Mouse (Mus musculus) CH12.LX (cell line): ENCODE measurements around the gene Fars2. TPM values are rescaled to one million over a fixed set of nuclear protein-coding genes. Genes with fewer than 3 reads are reported as not detected.

ENCODE experiments used
- DNase-seq: peaks from one replicate; pipeline ENCODE4 v3.0.0-alpha.2; 2013; ENCODE audit errors: extremely low read depth
- H3K27ac ChIP-seq: 2 replicates; pipeline ENCODE4 v1.5.1; 2012; ENCODE audit warnings: low read depth, mild to moderate bottlenecking, control low read depth, moderate library complexity; ENCODE audit not compliant: insufficient read depth
- H3K27me3 ChIP-seq: replicated peaks from 2 replicates; pipeline ENCODE3; 2012; ENCODE audit warnings: inconsistent platforms
- H3K36me3 ChIP-seq, 2 experiments: replicated peaks in 1 of 2; 2 replicates each; pipeline versions ENCODE3 to v1.6.1; 2012; ENCODE audit warnings: inconsistent platforms in 1 of 2, low read length in 1 of 2, mild to moderate bottlenecking in 1 of 2, mixed read lengths in 1 of 2, moderate library complexity in 1 of 2; ENCODE audit not compliant: control insufficient read depth in 1 of 2, insufficient read depth in 1 of 2
- H3K4me1 ChIP-seq, 2 experiments: 2 replicates each; pipeline ENCODE4 v1.6.1; 2012; ENCODE audit warnings: inconsistent platforms in 1 of 2, moderate library complexity in 1 of 2; ENCODE audit not compliant: insufficient read depth in 2 of 2, control insufficient read depth in 1 of 2
- H3K4me2 ChIP-seq: 2 replicates; pipeline ENCODE4 v1.6.1; 2012; ENCODE audit warnings: low read depth, mild to moderate bottlenecking, control low read depth; ENCODE audit not compliant: poor library complexity, insufficient read depth, severe bottlenecking
- H3K4me3 ChIP-seq, 3 experiments: fragments of 150-350 bp in 1 of 3; sonication (generic) in 1 of 3; replicated peaks in 1 of 3; 2 replicates each; pipeline versions ENCODE3 to v1.5.1; 2011 to 2012; ENCODE audit warnings: low read depth in 2 of 3, low read length in 2 of 3, mild to moderate bottlenecking in 2 of 3, moderate library complexity in 2 of 3, control low read depth in 1 of 3, improper control_type of control experiment in 1 of 3, inconsistent platforms in 1 of 3, mixed read lengths in 1 of 3; ENCODE audit not compliant: poor library complexity in 1 of 3
- H3K79me2 ChIP-seq: replicated peaks from 2 replicates; pipeline ENCODE4 v1.6.1; 2012; ENCODE audit warnings: mild to moderate bottlenecking, moderate library complexity; ENCODE audit not compliant: control insufficient read depth, poor library complexity, insufficient read depth, severe bottlenecking; ENCODE audit errors: extremely low read depth
- H3K9ac ChIP-seq: 2 replicates; pipeline ENCODE4 v1.6.1; 2012; ENCODE audit warnings: low read depth, mild to moderate bottlenecking, control low read depth, moderate library complexity; ENCODE audit not compliant: insufficient read depth
- H3K9me3 ChIP-seq: replicated peaks from 2 replicates; pipeline ENCODE3; 2012; ENCODE audit warnings: low read length, inconsistent platforms, mixed read lengths
- CHD2 ChIP-seq: IDR thresholded peaks from 2 replicates; pipeline ENCODE4 v1.6.1; 2011; ENCODE audit warnings: low read length, improper control_type of control experiment
- E2F4 ChIP-seq: IDR thresholded peaks from 2 replicates; pipeline ENCODE4 v1.6.1; 2011; ENCODE audit warnings: low read depth, low read length, improper control_type of control experiment; ENCODE audit not compliant: insufficient replicate concordance
- ELF1 ChIP-seq: IDR thresholded peaks from 2 replicates; pipeline ENCODE4 v1.6.1; 2014; ENCODE audit warnings: low read depth, mild to moderate bottlenecking, inconsistent platforms, low read length, improper control_type of control experiment
- ETS1 ChIP-seq: conservative IDR thresholded peaks from 2 replicates; pipeline ENCODE4 v1.6.1; 2012; ENCODE audit warnings: low read depth, mild to moderate bottlenecking, inconsistent platforms, low read length, improper control_type of control experiment, moderate library complexity
- GABPA ChIP-seq: IDR thresholded peaks from 2 replicates; pipeline ENCODE4 v1.6.1; 2012; ENCODE audit warnings: low read depth, low read length, improper control_type of control experiment, inconsistent platforms; ENCODE audit not compliant: insufficient replicate concordance
- HCFC1 ChIP-seq: IDR thresholded peaks from 2 replicates; pipeline ENCODE4 v1.6.1; 2012; ENCODE audit warnings: low read depth, mild to moderate bottlenecking, inconsistent platforms, low read length, improper control_type of control experiment
- JUN ChIP-seq: IDR thresholded peaks from 2 replicates; pipeline ENCODE4 v1.6.1; 2011; ENCODE audit warnings: low read depth, mild to moderate bottlenecking, low read length, improper control_type of control experiment, moderate library complexity; ENCODE audit not compliant: insufficient read depth
- JUND ChIP-seq: conservative IDR thresholded peaks from 2 replicates; pipeline ENCODE4 v1.6.1; 2011; ENCODE audit warnings: low read depth, low read length, improper control_type of control experiment
- KAT2A ChIP-seq: IDR thresholded peaks from 2 replicates; pipeline ENCODE4 v1.6.1; 2012; ENCODE audit warnings: low read length, improper control_type of control experiment, inconsistent platforms; ENCODE audit not compliant: insufficient replicate concordance
- MAX ChIP-seq: IDR thresholded peaks from 2 replicates; pipeline ENCODE4 v1.6.1; 2011; ENCODE audit warnings: low read length, improper control_type of control experiment
- MAZ ChIP-seq: IDR thresholded peaks from 2 replicates; pipeline ENCODE4 v1.6.1; 2012; ENCODE audit warnings: low read depth, mild to moderate bottlenecking, inconsistent platforms, low read length, improper control_type of control experiment, moderate library complexity
- MYC ChIP-seq: IDR thresholded peaks from 2 replicates; pipeline ENCODE4 v1.6.1; 2011; ENCODE audit warnings: low read depth, mild to moderate bottlenecking, improper control_type of control experiment, low read length
- NELFE ChIP-seq: IDR thresholded peaks from 2 replicates; pipeline ENCODE4 v1.6.1; 2011; ENCODE audit warnings: low read depth, low read length, improper control_type of control experiment
- PAX5 ChIP-seq: IDR thresholded peaks from 2 replicates; pipeline ENCODE4 v1.6.1; 2012; ENCODE audit warnings: low read length, inconsistent platforms, mixed read lengths
- POLR2A ChIP-seq: IDR thresholded peaks from 2 replicates; pipeline ENCODE4 v1.6.1; 2011; ENCODE audit warnings: low read depth, mild to moderate bottlenecking, improper control_type of control experiment, low read length
- POLR2AphosphoS2 ChIP-seq: IDR thresholded peaks from 2 replicates; pipeline ENCODE4 v1.6.1; 2011; ENCODE audit warnings: low read depth, low read length, improper control_type of control experiment
- RAD21 ChIP-seq: IDR thresholded peaks from 2 replicates; pipeline ENCODE4 v1.6.1; 2011; ENCODE audit warnings: low read depth, mild to moderate bottlenecking, low read length, improper control_type of control experiment, moderate library complexity
- SMC3 ChIP-seq: IDR thresholded peaks from 2 replicates; pipeline ENCODE4 v1.6.1; 2011; ENCODE audit warnings: low read depth, low read length, improper control_type of control experiment
- TBP ChIP-seq: conservative IDR thresholded peaks from 2 replicates; pipeline ENCODE4 v1.6.1; 2011; ENCODE audit warnings: low read depth, low read length, improper control_type of control experiment
- UBTF ChIP-seq: IDR thresholded peaks from 2 replicates; pipeline ENCODE4 v1.6.1; 2012; ENCODE audit warnings: low read depth, mild to moderate bottlenecking, inconsistent platforms, low read length, improper control_type of control experiment, moderate library complexity
- USF1 ChIP-seq: IDR thresholded peaks from 2 replicates; pipeline ENCODE4 v1.6.1; 2014; ENCODE audit warnings: low read depth, mild to moderate bottlenecking, inconsistent platforms, low read length, improper control_type of control experiment
- USF2 ChIP-seq: conservative IDR thresholded peaks from 2 replicates; pipeline ENCODE4 v1.6.1; 2011; ENCODE audit warnings: low read depth, low read length, improper control_type of control experiment
- ZMIZ1 ChIP-seq: IDR thresholded peaks from 2 replicates; pipeline ENCODE4 v1.6.1; 2012; ENCODE audit warnings: low read depth, mild to moderate bottlenecking, inconsistent platforms, low read length, improper control_type of control experiment
- dilution Hi-C: fragments of 300-500 bp; cut with MboI; formaldehyde crosslinking; loops from 2 replicates; pipeline ENCODE4 v1.14.3; 2020; ENCODE audit warnings: low sequenced_read_pairs; ENCODE audit not compliant: extremely low pct_unique_long_range_greater_than_20kb, extremely low pct_ligation_motif_present
- in situ Hi-C: fragments of 300-500 bp; cut with MboI; formaldehyde crosslinking; loops from 3 replicates; pipeline ENCODE4 v1.14.3; 2019; ENCODE audit warnings: low sequenced_read_pairs, low pct_ligation_motif_present, low pct_unique_long_range_greater_than_20kb, mixed read lengths
- polyA plus RNA-seq: library from polyadenylated mRNA; unstranded; fragments of >175 nt; gene quantifications from 2 replicates; pipeline ENCODE4 v1.2.1, GENCODE M21; 2012; ENCODE audit warnings: low read depth; ENCODE audit not compliant: insufficient read length
- total RNA-seq, 2 experiments: library from RNA; depleted of rRNA; stranded (reverse); fragments of 300-350 nt in 1 of 2; fragments of >200 nt in 1 of 2; gene quantifications; 2 replicates each; pipeline ENCODE4 v1.2.3; 2012 to 2014

The Fars2 gene
- total and polyA plus RNA-seq, 3 experiments, result 30.2 to 47.7 (median 46.4) TPM

DNA sequence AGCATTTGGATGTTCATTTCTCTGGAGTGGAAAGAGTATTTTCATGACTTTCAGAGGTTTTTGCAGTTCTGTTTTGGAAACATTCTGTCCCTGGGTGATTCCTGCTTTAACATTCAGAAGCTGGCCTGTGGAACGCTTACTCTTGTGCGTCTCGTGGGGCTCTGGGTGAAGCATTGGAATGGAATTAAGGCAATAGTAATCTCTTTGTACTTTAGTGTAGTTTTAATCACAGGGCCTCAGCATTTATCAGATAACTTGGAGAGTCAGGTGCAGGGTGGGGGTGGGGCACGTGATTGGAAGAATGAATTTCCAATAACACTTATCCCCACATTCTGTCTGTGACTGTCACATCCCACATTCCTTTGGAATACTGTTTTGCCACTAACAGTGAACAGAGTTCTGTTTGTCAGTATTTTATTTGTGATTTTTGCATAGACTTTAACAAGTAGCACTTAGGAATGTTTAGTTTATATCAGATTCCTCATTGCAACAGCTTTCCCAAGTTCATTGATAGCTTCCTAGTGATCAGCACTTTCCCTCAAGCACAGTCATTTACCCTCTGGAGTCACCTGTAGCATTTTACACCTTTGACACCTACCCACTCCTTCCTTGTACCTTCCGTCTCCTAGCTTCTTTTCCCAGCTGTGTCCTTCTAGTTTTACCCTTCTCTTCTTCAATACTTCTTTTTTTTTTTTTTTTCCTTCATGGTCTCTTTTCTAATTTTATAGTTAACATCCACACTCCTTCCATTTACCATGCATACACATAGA is 23.2 kb downstream of the Fars2 start:
- no peak overlapping the region for H3K9ac ChIP-seq
- in situ Hi-C loops, result no loop called here
- TF ChIP-seq ETS1, result no peak
- no peak for TF ChIP-seq PAX5
- TF ChIP-seq SMC3, result no peak
- no peak for TF ChIP-seq MYC
- no peak for TF ChIP-seq USF2
- TF ChIP-seq MAX, result no peak
- no peak for TF ChIP-seq KAT2A
- TF ChIP-seq USF1, result no peak
- TF ChIP-seq E2F4, result no peak
- TF ChIP-seq CHD2, result no peak
- TF ChIP-seq TBP, result no peak
- no peak for TF ChIP-seq ZMIZ1
- no peak for TF ChIP-seq POLR2AphosphoS2
- no peak for TF ChIP-seq NELFE
- no peak overlapping the region for H3K4me3 ChIP-seq
- no peak for DNase-seq
- peaks cover 8 to 34% of the 10 kb centered on the region in 2 experiments; a peak in 3 of 4 replicates for H3K4me1 ChIP-seq
- H3K4me2 ChIP-seq, result no peak overlapping the region
- H3K27me3 ChIP-seq, result no peaks in the 10 kb centered on the region
- 0 out of 2 replicates have a peak, but pooled peaks cover 2% of the 10 kb centered on the region for H3K79me2 ChIP-seq
- dilution Hi-C loops, result no loop called here
- peaks cover 0 to 9% of the 10 kb centered on the region in 2 experiments for H3K36me3 ChIP-seq
- no peak overlapping the region for H3K27ac ChIP-seq
- no peaks in the 10 kb centered on the region for H3K9me3 ChIP-seq

DNA sequence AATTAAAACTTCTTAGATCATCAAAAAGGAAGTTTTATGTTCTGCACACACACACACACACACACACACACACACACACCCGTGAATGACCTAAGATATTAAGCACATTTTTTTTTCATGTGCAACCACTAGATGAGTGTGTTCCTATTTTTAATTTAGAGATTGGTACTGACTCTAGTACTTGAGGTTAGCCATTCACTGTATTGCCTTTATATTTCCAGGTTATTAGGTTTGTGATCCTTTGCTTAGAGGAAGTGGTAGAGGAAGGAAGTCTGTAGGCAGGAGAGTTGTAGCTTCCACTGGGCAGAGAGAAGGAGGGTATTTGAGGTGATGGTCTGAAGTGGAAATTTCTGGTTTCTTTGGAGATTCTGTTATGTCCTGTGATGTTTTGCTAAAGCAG is 28.4 kb downstream of the Fars2 start:
- in situ Hi-C loops (no loop called here), dilution Hi-C loops (no loop called here)
- no peak overlapping the region for H3K4me3 ChIP-seq
- peaks cover 0 to 27% of the 10 kb centered on the region in 2 experiments; a peak in 2 of 4 replicates for H3K4me1 ChIP-seq
- no peak for TF ChIP-seq ZMIZ1
- TF ChIP-seq NELFE, result no peak
- no peak for TF ChIP-seq RAD21
- no peak for TF ChIP-seq HCFC1
- no peak for TF ChIP-seq MAX
- TF ChIP-seq JUN, result no peak
- no peak for TF ChIP-seq UBTF
- no peak for TF ChIP-seq ELF1
- no peak for TF ChIP-seq CHD2
- TF ChIP-seq KAT2A, result no peak
- TF ChIP-seq JUND, result no peak
- no peak for TF ChIP-seq ETS1
- TF ChIP-seq MYC, result no peak
- TF ChIP-seq POLR2A, result no peak
- no peak for TF ChIP-seq MAZ
- no peak for TF ChIP-seq USF1
- no peak for TF ChIP-seq GABPA
- no peaks in the 10 kb centered on the region for H3K27me3 ChIP-seq
- peaks cover 0 to 14% of the 10 kb centered on the region in 2 experiments for H3K36me3 ChIP-seq
- DNase-seq, result no peak
- H3K27ac ChIP-seq, result no peak overlapping the region
- no peak overlapping the region for H3K9ac ChIP-seq
- H3K4me2 ChIP-seq, result no peak overlapping the region
- H3K9me3 ChIP-seq, result no peaks in the 10 kb centered on the region
- 0 out of 2 replicates have a peak, but pooled peaks cover 4% of the 10 kb centered on the region for H3K79me2 ChIP-seq
